14 mouse cellular contexts compared by ENCODE assay signal in genomic region chr2:181691571-181691970, GRCm38 (mm10). TPM values are rescaled to one million over a fixed set of nuclear protein-coding genes. Genes with fewer than 3 reads are reported as not detected.
DNase-seq lines count a peak whose midpoint lies in the region; ATAC-seq and TF ChIP-seq lines count a peak whose summit lies in the region.
"Had no signal": no experiment of that assay in that cellular context is flagged by ENCODE, and none has a peak within 500 bp of the region (broad histone marks: within the 10 kb centered on the region; RNA-seq: fewer than 3 reads in every experiment).

No protein-coding gene starts in this region.

- no peaks in the 10 kb centered on the region for H3K9me3 ChIP-seq in liver, embryonic 11.5 days (ENCODE audit: control insufficient read depth, low read length)
- no peaks in the 10 kb centered on the region for H3K9me3 ChIP-seq in megakaryocyte, embryonic 14.5 days
- H3K9me3 ChIP-seq: limb, embryonic 12.5 days had no signal

- no peak overlapping the region for H3K4me3 ChIP-seq in liver, embryonic 11.5 days (ENCODE audit: low read depth, low read length)
- H3K4me3 ChIP-seq in bone marrow, adult 2 months (replicated peaks; ENCODE audit: control insufficient read depth, low read depth, low read length): peak overlapping the region; percentile 79
- peak overlapping the region; percentile 78 for H3K4me3 ChIP-seq in megakaryocyte, embryonic 14.5 days (replicated peaks)
- H3K4me3 ChIP-seq: layer of hippocampus, adult 2 months; limb, embryonic 12.5 days had no signal

- H3K36me3 ChIP-seq in liver, embryonic 11.5 days (ENCODE audit: control insufficient read depth, insufficient read depth, low read length): peaks cover 9% of the 10 kb centered on the region
- H3K36me3 ChIP-seq in megakaryocyte, embryonic 14.5 days (replicated peaks; ENCODE audit: low read length): peaks cover 37% of the 10 kb centered on the region

- no peak overlapping the region for H3K9ac ChIP-seq in liver, embryonic 11.5 days (ENCODE audit: low read depth, low read length)
- H3K9ac ChIP-seq: limb, embryonic 12.5 days had no signal

- H3K4me1 ChIP-seq in liver, embryonic 11.5 days (replicated peaks; ENCODE audit: control insufficient read depth, insufficient read depth, low read length): no peaks in the 10 kb centered on the region; the same call in none of the 2 replicates
- peaks cover 2% of the 10 kb centered on the region; the same call in 1 of the 2 replicates for H3K4me1 ChIP-seq in bone marrow, adult 2 months (ENCODE audit: control insufficient read depth, insufficient read depth, low read length)
- H3K4me1 ChIP-seq in megakaryocyte, embryonic 14.5 days: peaks cover 70% of the 10 kb centered on the region

- peak overlapping the region; percentile 74 for H3K4me2 ChIP-seq in liver, embryonic 11.5 days
- H3K4me2 ChIP-seq: limb, embryonic 12.5 days had no signal

- no peak for ATAC-seq in liver, embryonic 11.5 days (replicated peaks; ENCODE audit: low FRiP score)
- ATAC-seq: midbrain, embryonic 16.5 days had no signal

- H3K27me3 ChIP-seq in liver, embryonic 11.5 days (replicated peaks; ENCODE audit: control insufficient read depth, insufficient read depth, low read length): 0 out of 2 replicates have a peak, but pooled peaks cover 2% of the 10 kb centered on the region
- H3K27me3 ChIP-seq in megakaryocyte, embryonic 14.5 days (replicated peaks): peaks cover 47% of the 10 kb centered on the region

- no peak for TF ChIP-seq POLR2A in bone marrow, adult 2 months (IDR thresholded peaks at IDR 0.05; ENCODE audit: borderline replicate concordance, control insufficient read depth, low read depth, low read length)

- TF ChIP-seq CTCF in bone marrow, adult 2 months (IDR thresholded peaks at IDR 0.05; ENCODE audit: control insufficient read depth, insufficient read depth, low read length): no peak

- no peak overlapping the region for H3K27ac ChIP-seq in liver, embryonic 11.5 days (ENCODE audit: low read depth, low read length)
- peak overlapping the region; percentile 56 for H3K27ac ChIP-seq in bone marrow, adult 2 months (ENCODE audit: control insufficient read depth, insufficient read depth, low read depth, low read length, poor library complexity)
- H3K27ac ChIP-seq: limb, embryonic 12.5 days had no signal

- DNase-seq in liver, embryonic 11.5 days (ENCODE audit: low spot score): peak; percentile 29
- DNase-seq in liver: no peak
- DNase-seq in CD4-positive, CD25-positive, alpha-beta regulatory T cell, adult 2 months (ENCODE audit: low read depth, low spot score): peak; percentile 49
- DNase-seq in left cerebral cortex, adult 11 months (ENCODE audit: low spot score): no peak
- no peak for DNase-seq in left cerebral cortex, adult 9 months (ENCODE audit: low spot score in 2 of 2)
- DNase-seq in gastrocnemius, postnatal 10 days: no peak
- DNase-seq: adrenal gland, postnatal 14 days; retina, postnatal 1 day had no signal

- WGBS in liver, embryonic 11.5 days: 58% methylated on average over 4 of the region's 4 CpGs
- 9% methylated on average over 4 of the region's 4 CpGs for WGBS in bone marrow, adult 2 months

RNA-seq across cellular contexts. Expression of gene Rgs19, which starts 2.2 kb away (rescaled TPM):
- polyA plus RNA-seq in liver, embryonic 11.5 days (2014; fragmentation: Nextera tagmentation; extraction: Ambion mirVana): 51.4 and 51.8 TPM in 2 replicates
- 57.1 and 170 TPM in 2 replicates for polyA plus RNA-seq in bone marrow, adult 2 months (2011; ENCODE audit: insufficient read depth, insufficient read length, low replicate concordance, missing spikeins)
- polyA plus RNA-seq in megakaryocyte, embryonic 14.5 days (2012; ENCODE audit: insufficient read depth, low replicate concordance): 38.7 and 51.9 TPM in 2 replicates
- total RNA-seq in gastrocnemius, postnatal 10 days (2021): 1 to 10 TPM; 7.5 to 9.6 TPM

RNA-seq across cellular contexts. Expression of gene Lkaaear1, which starts 6.7 kb away (rescaled TPM):
- not detected in 2 replicates for polyA plus RNA-seq in liver, embryonic 11.5 days (2014; fragmentation: Nextera tagmentation; extraction: Ambion mirVana)
- not detected in 2 replicates for polyA plus RNA-seq in bone marrow, adult 2 months (2011; ENCODE audit: insufficient read depth, insufficient read length, low replicate concordance, missing spikeins)
- polyA plus RNA-seq in megakaryocyte, embryonic 14.5 days (2012; ENCODE audit: insufficient read depth, low replicate concordance): not detected in 2 replicates
- not detected for total RNA-seq in gastrocnemius, postnatal 10 days (2021)
- total RNA-seq: adrenal gland, postnatal 14 days; layer of hippocampus, adult 2 months had no signal
- polyA plus RNA-seq: forebrain, embryonic 11.5 days; limb, embryonic 12.5 days; midbrain, embryonic 16.5 days had no signal

RNA-seq across cellular contexts. Expression of gene Tcea2, which starts 11.5 kb away (rescaled TPM):
- 8.1 and 12.1 TPM in 2 replicates for polyA plus RNA-seq in liver, embryonic 11.5 days (2014; fragmentation: Nextera tagmentation; extraction: Ambion mirVana)
- 20.0 and 20.3 TPM in 2 replicates for polyA plus RNA-seq in bone marrow, adult 2 months (2011; ENCODE audit: insufficient read depth, insufficient read length, low replicate concordance, missing spikeins)
- 1.1 and 1.3 TPM in 2 replicates for polyA plus RNA-seq in megakaryocyte, embryonic 14.5 days (2012; ENCODE audit: insufficient read depth, low replicate concordance)
- total RNA-seq in gastrocnemius, postnatal 10 days (2021): 1 to 10 TPM; 5.6 to 6.3 TPM

RNA-seq across cellular contexts. Expression of gene Sox18, which starts 20.1 kb away (rescaled TPM):
- 16.1 and 19.4 TPM in 2 replicates for polyA plus RNA-seq in liver, embryonic 11.5 days (2014; fragmentation: Nextera tagmentation; extraction: Ambion mirVana)
- polyA plus RNA-seq in bone marrow, adult 2 months (2011; ENCODE audit: insufficient read depth, insufficient read length, low replicate concordance, missing spikeins): 7.4 and 7.5 TPM in 2 replicates
- polyA plus RNA-seq in megakaryocyte, embryonic 14.5 days (2012; ENCODE audit: insufficient read depth, low replicate concordance): not detected in 2 replicates
- total RNA-seq in gastrocnemius, postnatal 10 days (2021): 10 to 100 TPM; 25.4 to 36.2 TPM

RNA-seq across cellular contexts. Expression of gene Oprl1, which starts 23.2 kb away (rescaled TPM):
- 2.0 and 3.2 TPM in 2 replicates for polyA plus RNA-seq in liver, embryonic 11.5 days (2014; fragmentation: Nextera tagmentation; extraction: Ambion mirVana)
- polyA plus RNA-seq in bone marrow, adult 2 months (2011; ENCODE audit: insufficient read depth, insufficient read length, low replicate concordance, missing spikeins): 2.1 TPM in 1 of 2 replicates, not detected in the other
- polyA plus RNA-seq in megakaryocyte, embryonic 14.5 days (2012; ENCODE audit: insufficient read depth, low replicate concordance): not detected in 2 replicates
- total RNA-seq in gastrocnemius, postnatal 10 days (2021): not detected

Comparison
In these comparisons a context has a peak if more than half of its experiments do, and no peak if none do; other contexts are left out.
1. DNase-seq: peak in liver, embryonic 11.5 days (single experiment) and CD4-positive, CD25-positive, alpha-beta regulatory T cell, adult 2 months (single experiment); none in liver (single experiment), left cerebral cortex, adult 11 months (single experiment), left cerebral cortex, adult 9 months (0 of 2) and gastrocnemius, postnatal 10 days (single experiment).